Mouse (Mus musculus): ENCODE data around the gene Cacnb3.

DNA sequence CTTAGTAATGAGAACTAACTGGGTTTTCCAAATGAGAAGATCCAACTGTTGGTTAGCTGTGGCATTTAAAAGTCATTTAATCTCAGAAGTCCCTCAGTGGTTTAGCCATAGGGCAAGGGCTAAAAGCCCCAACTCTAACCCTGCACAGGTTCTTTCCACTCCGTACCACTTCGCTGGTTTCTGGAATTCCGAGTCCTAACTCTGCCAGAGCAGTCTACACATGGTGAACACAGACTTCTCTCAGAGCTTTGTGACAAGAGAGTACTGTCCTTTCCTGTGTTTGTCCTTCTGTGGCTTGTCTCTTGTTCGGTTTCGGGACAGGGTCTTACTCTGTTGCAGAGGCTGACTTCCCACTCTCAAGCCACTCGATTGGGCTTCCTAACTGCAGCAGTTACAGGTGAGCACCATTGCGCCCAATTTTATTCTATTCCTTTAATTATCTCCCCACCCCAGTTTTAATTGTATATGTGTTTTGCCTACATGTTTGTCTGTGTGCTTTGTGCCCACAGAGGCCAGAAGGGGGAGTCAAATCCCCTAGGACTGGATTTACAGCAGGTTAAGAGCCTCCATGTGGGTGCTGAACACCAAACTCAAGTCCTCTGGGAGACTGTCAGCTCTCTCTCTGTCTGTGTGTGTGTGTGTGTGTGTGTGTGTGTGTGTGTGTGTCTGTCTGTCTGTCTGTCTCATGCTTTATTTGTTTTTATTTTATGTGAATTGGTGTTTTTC lies 4.0 kb upstream of the Cacnb3 start:
- TF ChIP-seq CTCF (IDR thresholded peaks at IDR 0.05) (no peak), EP300 (IDR thresholded peaks at IDR 0.05) (no peak)

Measured in lung, postnatal 0 days (tissue).